Mouse (Mus musculus): ENCODE measurements around the gene Fn3krp. TPM values are rescaled to one million over a fixed set of nuclear protein-coding genes. Genes with fewer than 3 reads are reported as not detected.

Gene Fn3krp
- polyA plus RNA-seq, 2 experiments = 7.4 to 11.6 TPM

GRCm38 (mm10) chr11:121474831-121475230, 53.6 kb downstream of the Fn3krp start:
- ATAC-seq (ENCODE audit: low FRiP score, low read depth) (no peak), DNase-seq (ENCODE audit: low spot score) (no peak)
- no peak overlapping the region for H3K4me2 ChIP-seq (replicated peaks; ENCODE audit: low read depth, low read length, severe bottlenecking)
- no peaks in the 10 kb centered on the region for H3K4me1 ChIP-seq (ENCODE audit: control insufficient read depth, insufficient read depth, low read length)
- TF ChIP-seq POLR2A (IDR thresholded peaks at IDR 0.05; ENCODE audit: borderline replicate concordance, extremely low read depth, insufficient read depth, insufficient read length) = no peak
- WGBS = 77% methylated on average over 3 of the region's 3 CpGs
- no peaks in the 10 kb centered on the region for H3K27me3 ChIP-seq (ENCODE audit: control insufficient read depth, insufficient read depth, low read length)
- H3K4me3 ChIP-seq (replicated peaks; ENCODE audit: low read length) = no peak overlapping the region
- H3K27ac ChIP-seq (replicated peaks; ENCODE audit: low read depth, low read length) = no peak overlapping the region
- H3K9ac ChIP-seq (ENCODE audit: low read depth, low read length, severe bottlenecking) = no peak overlapping the region
- no peaks in the 10 kb centered on the region for H3K9me3 ChIP-seq (ENCODE audit: control insufficient read depth, low read length)
- H3K36me3 ChIP-seq (ENCODE audit: control insufficient read depth, insufficient read depth, low read length) = peaks cover 27% of the 10 kb centered on the region

GRCm38 (mm10) chr11:121475699-121476415, 54.7 kb downstream of the Fn3krp start:
- no peak for TF ChIP-seq POLR2A (IDR thresholded peaks at IDR 0.05; ENCODE audit: borderline replicate concordance, extremely low read depth, insufficient read depth, insufficient read length)
- no peak overlapping the region for H3K4me3 ChIP-seq (replicated peaks; ENCODE audit: low read length)
- no peaks in the 10 kb centered on the region for H3K27me3 ChIP-seq (ENCODE audit: control insufficient read depth, insufficient read depth, low read length)
- H3K27ac ChIP-seq (replicated peaks; ENCODE audit: low read depth, low read length) = no peak overlapping the region
- no peak for ATAC-seq (ENCODE audit: low FRiP score, low read depth)
- 35% methylated on average over 9 of the region's 9 CpGs for WGBS
- H3K9ac ChIP-seq (ENCODE audit: low read depth, low read length, severe bottlenecking) = no peak overlapping the region
- DNase-seq (ENCODE audit: low spot score) = peak; percentile 84
- no peak overlapping the region for H3K4me2 ChIP-seq (replicated peaks; ENCODE audit: low read depth, low read length, severe bottlenecking)
- H3K9me3 ChIP-seq (ENCODE audit: control insufficient read depth, low read length) = no peaks in the 10 kb centered on the region
- H3K4me1 ChIP-seq (ENCODE audit: control insufficient read depth, insufficient read depth, low read length) = no peaks in the 10 kb centered on the region
- peaks cover 27% of the 10 kb centered on the region for H3K36me3 ChIP-seq (ENCODE audit: control insufficient read depth, insufficient read depth, low read length)

DNA sequence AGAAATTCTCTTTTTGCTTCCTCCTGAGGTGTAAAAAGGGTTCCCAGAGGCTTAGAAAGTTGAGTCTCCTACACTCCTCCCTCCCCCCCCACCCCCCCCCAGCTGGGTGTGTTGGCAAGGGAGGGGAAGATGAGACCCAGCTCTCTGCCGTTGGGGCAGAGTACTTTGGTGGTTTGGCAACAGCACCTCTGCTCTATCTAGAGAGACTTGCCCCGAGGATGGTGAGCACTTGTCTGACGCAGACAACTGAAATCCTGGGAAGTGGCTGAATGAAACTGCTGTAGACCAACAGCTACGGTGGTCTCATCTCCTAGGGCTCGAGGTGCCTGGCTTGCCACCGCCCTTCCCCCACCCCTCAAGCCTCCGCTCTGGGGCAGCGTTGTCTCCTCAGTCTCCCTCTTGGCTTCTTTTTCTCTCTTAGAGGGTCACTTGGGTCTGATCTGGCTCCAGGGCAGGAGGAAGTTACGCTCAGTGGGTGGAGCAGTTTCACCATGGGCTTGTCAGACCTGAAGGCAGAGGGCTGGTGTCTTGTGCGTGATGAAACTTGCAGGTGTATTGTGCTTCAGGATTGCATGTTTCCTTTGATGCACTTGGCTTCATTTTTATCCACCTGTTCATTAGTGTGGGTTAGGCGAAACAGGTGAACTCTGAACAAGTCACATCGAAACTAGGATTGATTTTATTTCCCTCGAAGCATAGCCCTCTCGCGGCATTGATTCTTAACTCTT, 58.4 kb downstream of the Fn3krp start:
- WGBS = 81% methylated on average over 15 of the region's 15 CpGs
- Histone ChIP-seq H3K4me1 (ENCODE audit: control insufficient read depth, insufficient read depth, low read length) (no peaks in the 10 kb centered on the region), H3K27ac (replicated peaks; ENCODE audit: low read depth, low read length) (0 out of 2 replicates have a peak overlapping the region, but pooled peaks have one; percentile 19), H3K9ac (ENCODE audit: low read depth, low read length, severe bottlenecking) (no peak overlapping the region), H3K4me2 (replicated peaks; ENCODE audit: low read depth, low read length, severe bottlenecking) (no peak overlapping the region), H3K9me3 (ENCODE audit: control insufficient read depth, low read length) (no peaks in the 10 kb centered on the region), H3K4me3 (replicated peaks; ENCODE audit: low read length) (no peak overlapping the region), H3K27me3 (ENCODE audit: control insufficient read depth, insufficient read depth, low read length) (no peaks in the 10 kb centered on the region), H3K36me3 (ENCODE audit: control insufficient read depth, insufficient read depth, low read length) (peaks cover 23% of the 10 kb centered on the region)
- ATAC-seq (ENCODE audit: low FRiP score, low read depth) = no peak
- no peak for TF ChIP-seq POLR2A (IDR thresholded peaks at IDR 0.05; ENCODE audit: borderline replicate concordance, extremely low read depth, insufficient read depth, insufficient read length)
- DNase-seq (ENCODE audit: low spot score) = peak; percentile 18

Small RNA genes lying within 50 kb of the gene (microRNA-seq; reads per million reads assigned to microRNA genes)
- gene Mir7236 = not detected

Other genes with a start within 250 kb of the Fn3krp start
- gene Hexdc, start 217.0 kb upstream of the Fn3krp start, polyA plus RNA-seq (2012; rRNA removed) = 45.5 and 52.2 TPM in 2 replicates
- gene Hexdc, start 217.0 kb upstream of the Fn3krp start, polyA plus RNA-seq (2014; fragmentation: Nextera tagmentation; extraction: Ambion mirVana) = 8.4 and 12.5 TPM in 2 replicates
- gene Ogfod3, start 216.7 kb upstream of the Fn3krp start, polyA plus RNA-seq (2012; rRNA removed) = 12.5 and 12.7 TPM in 2 replicates
- 21.8 and 22.4 TPM in 2 replicates for gene Ogfod3, start 216.7 kb upstream of the Fn3krp start, polyA plus RNA-seq (2014; fragmentation: Nextera tagmentation; extraction: Ambion mirVana)
- gene Cybc1, start 192.1 kb upstream of the Fn3krp start, polyA plus RNA-seq (2012; rRNA removed) = 47.1 and 50.4 TPM in 2 replicates
- gene Cybc1, start 192.1 kb upstream of the Fn3krp start, polyA plus RNA-seq (2014; fragmentation: Nextera tagmentation; extraction: Ambion mirVana) = 41.3 and 49.6 TPM in 2 replicates
- 44.1 and 52.3 TPM in 2 replicates for gene Narf, start 184.1 kb upstream of the Fn3krp start, polyA plus RNA-seq (2012; rRNA removed)
- gene Narf, start 184.1 kb upstream of the Fn3krp start, polyA plus RNA-seq (2014; fragmentation: Nextera tagmentation; extraction: Ambion mirVana) = 49.4 and 58.5 TPM in 2 replicates
- gene Foxk2, start 161.4 kb upstream of the Fn3krp start, polyA plus RNA-seq (2012; rRNA removed) = 43.7 and 54.2 TPM in 2 replicates
- 11.1 and 13.7 TPM in 2 replicates for gene Foxk2, start 161.4 kb upstream of the Fn3krp start, polyA plus RNA-seq (2014; fragmentation: Nextera tagmentation; extraction: Ambion mirVana)
- 94.5 and 110 TPM in 2 replicates for gene Wdr45b, start 67.0 kb upstream of the Fn3krp start, polyA plus RNA-seq (2012; rRNA removed)
- gene Wdr45b, start 67.0 kb upstream of the Fn3krp start, polyA plus RNA-seq (2014; fragmentation: Nextera tagmentation; extraction: Ambion mirVana) = 113 and 116 TPM in 2 replicates
- 10.8 and 13.0 TPM in 2 replicates for gene Rab40b, start 33.1 kb upstream of the Fn3krp start, polyA plus RNA-seq (2012; rRNA removed)
- gene Rab40b, start 33.1 kb upstream of the Fn3krp start, polyA plus RNA-seq (2014; fragmentation: Nextera tagmentation; extraction: Ambion mirVana) = 16.8 and 19.0 TPM in 2 replicates
- 1.2 and 1.3 TPM in 2 replicates for gene Fn3k, start 13.5 kb downstream of the Fn3krp start, polyA plus RNA-seq (2012; rRNA removed)
- gene Fn3k, start 13.5 kb downstream of the Fn3krp start, polyA plus RNA-seq (2014; fragmentation: Nextera tagmentation; extraction: Ambion mirVana) = 0.61 and 0.81 TPM in 2 replicates
- gene Tbcd, start 30.5 kb downstream of the Fn3krp start, polyA plus RNA-seq (2012; rRNA removed) = 43.4 and 45.0 TPM in 2 replicates
- 38.7 and 42.0 TPM in 2 replicates for gene Tbcd, start 30.5 kb downstream of the Fn3krp start, polyA plus RNA-seq (2014; fragmentation: Nextera tagmentation; extraction: Ambion mirVana)
- 10.7 and 12.8 TPM in 2 replicates for gene Zfp750, start 97.9 kb downstream of the Fn3krp start, polyA plus RNA-seq (2012; rRNA removed)
- 19.7 and 24.0 TPM in 2 replicates for gene Zfp750, start 97.9 kb downstream of the Fn3krp start, polyA plus RNA-seq (2014; fragmentation: Nextera tagmentation; extraction: Ambion mirVana)